Mouse (Mus musculus) hindbrain, postnatal 0 days (tissue): ENCODE results near the gene Eif4a1. TPM values are rescaled to one million over a fixed set of nuclear protein-coding genes. Genes with fewer than 3 reads are reported as not detected.

Source experiments
- ATAC-seq: fragments of 200-750 bp; cut with Nextera tagmentation; 2 replicates; pipeline ENCODE4 v1.8.0; 2017; ENCODE audit warnings: mild to moderate bottlenecking, moderate TSS enrichment, moderate library complexity
- DNase-seq: peaks from one replicate; pipeline ENCODE4 v3.0.0-alpha.2; 2015; ENCODE audit warnings: low spot score
- H3K27ac ChIP-seq: fragments of 300-500 bp; sonication (generic); 2 replicates; pipeline ENCODE4 v1.5.1; 2014; ENCODE audit warnings: mild to moderate bottlenecking
- H3K27me3 ChIP-seq: fragments of 300-500 bp; sonication (generic); 2 replicates; pipeline ENCODE4 v1.6.1; 2014; ENCODE audit warnings: low read length, mixed read lengths; ENCODE audit not compliant: insufficient read depth
- H3K36me3 ChIP-seq: fragments of 300-500 bp; sonication (generic); 2 replicates; pipeline ENCODE4 v1.6.1; 2014; ENCODE audit warnings: low read length, mixed read lengths; ENCODE audit not compliant: insufficient read depth
- H3K4me1 ChIP-seq: fragments of 300-500 bp; sonication (generic); 2 replicates; pipeline ENCODE4 v1.6.1; 2014; ENCODE audit warnings: antibody characterized with exemption, low read length, mixed read lengths; ENCODE audit not compliant: insufficient read depth
- H3K4me2 ChIP-seq: fragments of 300-500 bp; sonication (generic); 2 replicates; pipeline ENCODE4 v1.6.1; 2014; ENCODE audit warnings: low read depth, mild to moderate bottlenecking, low read length, moderate library complexity, mixed read lengths
- H3K4me3 ChIP-seq: fragments of 300-500 bp; sonication (generic); 2 replicates; pipeline ENCODE4 v1.5.1; 2014; ENCODE audit warnings: low read length
- H3K9ac ChIP-seq: fragments of 300-500 bp; sonication (generic); replicated peaks from 2 replicates; pipeline ENCODE4 v1.6.1; 2014; ENCODE audit warnings: mild to moderate bottlenecking, low read length, moderate library complexity, mixed read lengths
- H3K9me3 ChIP-seq: fragments of 300-500 bp; sonication (generic); 2 replicates; pipeline ENCODE4 v1.6.1; 2016; ENCODE audit warnings: low read length, mixed read lengths
- CTCF ChIP-seq: IDR thresholded peaks from 2 replicates; pipeline ENCODE4 v1.5.1; 2016; ENCODE audit warnings: antibody characterized with exemption, control low read depth, low read depth
- WGBS: fragments of 180-500 bp; shearing (Covaris S2); extraction: QIAGEN DNeasy Blood & Tissue Kit; methylation state at CpG from one replicate; pipeline ENCODE4 v1.1.7; 2014; 5-methylcytosine and 5-hydroxymethylcytosine counted together
- microRNA counts: library from miRNA; unstranded; fragments of <30 nt; microRNA quantifications from one replicate; lab custom pipeline; 2015
- microRNA-seq, 2 experiments: library from miRNA; unstranded; fragments of <30 nt; microRNA quantifications; one replicate each; pipeline ENCODE4; 2016
- polyA plus RNA-seq: library from polyadenylated mRNA; unstranded; fragments of >200 nt; fragmentation: Nextera tagmentation; extraction: Ambion mirVana; gene quantifications from 2 replicates; pipeline ENCODE4 v1.2.1, GENCODE M21; 2015
- total RNA-seq: library from RNA; depleted of rRNA; stranded (reverse); fragments of >200 nt; gene quantifications from 2 replicates; pipeline ENCODE4 v1.2.3, GENCODE M21; 2014; rRNA removed

The Eif4a1 gene
- total and polyA plus RNA-seq, 2 experiments from 2014 or later, result 427 to 696 TPM

- H3K9ac ChIP-seq, result peak overlapping the region; percentile 89
- WGBS, result 61% methylated on average over 4 of the region's 4 CpGs
- DNase-seq, result no peak
- H3K4me1 ChIP-seq, result peaks cover 5% of the 10 kb centered on the region; the same call in 1 of the 2 replicates
- peak overlapping the region; percentile 89 for H3K4me2 ChIP-seq
- H3K4me3 ChIP-seq, result peak overlapping the region; percentile 57
- no peaks in the 10 kb centered on the region for H3K27me3 ChIP-seq
- TF ChIP-seq CTCF, result no peak
- H3K9me3 ChIP-seq, result no peaks in the 10 kb centered on the region
- peak overlapping the region; percentile 89; the same call in 1 of the 2 replicates for H3K27ac ChIP-seq
- no peak for ATAC-seq
- no peaks in the 10 kb centered on the region for H3K36me3 ChIP-seq
Measured at GRCm38 (mm10) chr11:69623006-69623405, 49.2 kb downstream of the Eif4a1 start.

GRCm38 (mm10) chr11:69622406-69622805, 49.8 kb downstream of the Eif4a1 start:
- ATAC-seq (0 out of 2 replicates have a peak, but pooled peaks have one; percentile 4), DNase-seq (peak; percentile 22)
- peak overlapping the region; percentile 89 for H3K9ac ChIP-seq
- peak overlapping the region; percentile 89 for H3K27ac ChIP-seq
- TF ChIP-seq CTCF, result no peak
- H3K27me3 ChIP-seq, result no peaks in the 10 kb centered on the region
- no peaks in the 10 kb centered on the region for H3K9me3 ChIP-seq
- WGBS, result 17% methylated on average over 6 of the region's 6 CpGs
- peaks cover 5% of the 10 kb centered on the region; the same call in 1 of the 2 replicates for H3K4me1 ChIP-seq
- peak overlapping the region; percentile 57 for H3K4me3 ChIP-seq
- H3K36me3 ChIP-seq, result no peaks in the 10 kb centered on the region
- peak overlapping the region; percentile 89 for H3K4me2 ChIP-seq

- Histone ChIP-seq H3K4me1 (peaks cover 5% of the 10 kb centered on the region; the same call in 1 of the 2 replicates), H3K36me3 (no peaks in the 10 kb centered on the region), H3K27me3 (no peaks in the 10 kb centered on the region), H3K4me3 (peak within 1 kb of the TSS; percentile 57), H3K9ac (peak within 1 kb of the TSS; percentile 89), H3K4me2 (peak within 1 kb of the TSS; percentile 89), H3K9me3 (no peaks in the 10 kb centered on the region), H3K27ac (peak within 1 kb of the TSS; percentile 89)
- DNase-seq, result peak; percentile 92
- no peak for TF ChIP-seq CTCF
- peak; percentile 93 for ATAC-seq
- WGBS, result under 1% methylated on average over 20 of the region's 20 CpGs
Measured at GRCm38 (mm10) chr11:69621571-69622268, 50.5 kb downstream of the Eif4a1 start, which contains the start of gene Sat2. TSS of gene Sat2 (plus strand) at chr11:69622024.

- no peak for TF ChIP-seq CTCF
- Histone ChIP-seq H3K4me2 (no peak overlapping the region), H3K27ac (no peak overlapping the region), H3K4me1 (peaks cover 5% of the 10 kb centered on the region; the same call in 1 of the 2 replicates), H3K4me3 (no peak overlapping the region), H3K9ac (no peak overlapping the region), H3K9me3 (no peaks in the 10 kb centered on the region), H3K27me3 (no peaks in the 10 kb centered on the region), H3K36me3 (no peaks in the 10 kb centered on the region)
- ATAC-seq (no peak), DNase-seq (no peak)
- 88% methylated on average over 7 of the region's 7 CpGs for WGBS
Measured at GRCm38 (mm10) chr11:69620394-69621081, 51.7 kb downstream of the Eif4a1 start.

- Histone ChIP-seq H3K27ac (no peak within 1 kb of the TSS), H3K4me1 (peaks cover 8% of the 10 kb centered on the region; the same call in 1 of the 2 replicates), H3K9ac (no peak within 1 kb of the TSS), H3K4me2 (no peak within 1 kb of the TSS), H3K9me3 (no peaks in the 10 kb centered on the region), H3K4me3 (no peak within 1 kb of the TSS), H3K36me3 (no peaks in the 10 kb centered on the region), H3K27me3 (no peaks in the 10 kb centered on the region)
- no peak for TF ChIP-seq CTCF
- ATAC-seq (no peak), DNase-seq (no peak)
- WGBS, result 72% methylated on average over 5 of the region's 5 CpGs
Measured at GRCm38 (mm10) chr11:69617805-69618204, 54.4 kb downstream of the Eif4a1 start, which contains the start of gene Shbg. TSS of gene Shbg (minus strand) at chr11:69617905.

MicroRNAs encoded within 50 kb of the gene (microRNA counts, 519-probe panel; counts per million panel counts)
- microRNA mmu-miR-1934 (lab: Ali Mortazavi, UCI), result not detected
- 3,987 counts per million, percentile 70 among the panel's probes with 10 or more counts for microRNA mmu-miR-467f (lab: Ali Mortazavi, UCI)

Small RNA genes within 50 kb of the gene (microRNA-seq; reads per million reads assigned to microRNA genes)
- 0.35 to 2.5 reads per million in 2 experiments for gene Mir1934
- gene Mir467f, result 0 reads per million in 2 experiments

Other genes starting within 250 kb of the Eif4a1 start
Only the 30 nearest of the 35 such genes appear.
- gene Dnah2, start 123.3 kb downstream of the Eif4a1 start, total RNA-seq, result 3.9 and 4.9 TPM in 2 replicates
- 2.0 and 3.2 TPM in 2 replicates for gene Dnah2, start 123.3 kb downstream of the Eif4a1 start, polyA plus RNA-seq
- gene Efnb3, start 112.2 kb downstream of the Eif4a1 start, total RNA-seq, result 97.9 and 111 TPM in 2 replicates
- gene Efnb3, start 112.2 kb downstream of the Eif4a1 start, polyA plus RNA-seq, result 93.3 and 94.4 TPM in 2 replicates
- 16.4 and 19.4 TPM in 2 replicates for gene Wrap53, start 92.2 kb downstream of the Eif4a1 start, total RNA-seq
- gene Wrap53, start 92.2 kb downstream of the Eif4a1 start, polyA plus RNA-seq, result 12.8 and 13.8 TPM in 2 replicates
- gene Trp53, start 92.1 kb downstream of the Eif4a1 start, total RNA-seq, result 33.5 and 41.5 TPM in 2 replicates
- 36.6 and 37.4 TPM in 2 replicates for gene Trp53, start 92.1 kb downstream of the Eif4a1 start, polyA plus RNA-seq
- gene Atp1b2, start 66.5 kb downstream of the Eif4a1 start, total RNA-seq, result 185 and 210 TPM in 2 replicates
- gene Atp1b2, start 66.5 kb downstream of the Eif4a1 start, polyA plus RNA-seq, result 145 and 157 TPM in 2 replicates
- gene Shbg, start 54.5 kb downstream of the Eif4a1 start, total RNA-seq, result 0.40 TPM in 1 of 2 replicates, not detected in the other
- gene Shbg, start 54.5 kb downstream of the Eif4a1 start, polyA plus RNA-seq, result not detected in 2 replicates
- 8.6 and 10.9 TPM in 2 replicates for gene Sat2, start 50.4 kb downstream of the Eif4a1 start, total RNA-seq
- 35.4 and 41.4 TPM in 2 replicates for gene Sat2, start 50.4 kb downstream of the Eif4a1 start, polyA plus RNA-seq
- 68.5 and 79.6 TPM in 2 replicates for gene Fxr2, start 39.4 kb downstream of the Eif4a1 start, total RNA-seq
- 23.3 and 28.8 TPM in 2 replicates for gene Fxr2, start 39.4 kb downstream of the Eif4a1 start, polyA plus RNA-seq
- not detected in 2 replicates for gene Sox15, start 17.1 kb downstream of the Eif4a1 start, total RNA-seq
- gene Sox15, start 17.1 kb downstream of the Eif4a1 start, polyA plus RNA-seq, result 0.35 and 0.40 TPM in 2 replicates
- 141 and 256 TPM in 2 replicates for gene Mpdu1, start 9.8 kb downstream of the Eif4a1 start, total RNA-seq
- gene Mpdu1, start 9.8 kb downstream of the Eif4a1 start, polyA plus RNA-seq, result 122 and 124 TPM in 2 replicates
- gene Cd68, start 6.3 kb downstream of the Eif4a1 start, total RNA-seq, result 6.0 and 7.5 TPM in 2 replicates
- gene Cd68, start 6.3 kb downstream of the Eif4a1 start, polyA plus RNA-seq, result 10.5 and 12.0 TPM in 2 replicates
- gene Senp3, start 9.7 kb upstream of the Eif4a1 start, total RNA-seq, result 68.6 and 90.4 TPM in 2 replicates
- gene Senp3, start 9.7 kb upstream of the Eif4a1 start, polyA plus RNA-seq, result 69.2 and 69.3 TPM in 2 replicates
- 0.14 and 1.8 TPM in 2 replicates for gene Tnfsf13, start 13.4 kb upstream of the Eif4a1 start, total RNA-seq
- 0.76 and 0.98 TPM in 2 replicates for gene Tnfsf13, start 13.4 kb upstream of the Eif4a1 start, polyA plus RNA-seq
- 3.1 and 7.1 TPM in 2 replicates for gene Tnfsf12, start 23.4 kb upstream of the Eif4a1 start, total RNA-seq
- gene Tnfsf12, start 23.4 kb upstream of the Eif4a1 start, polyA plus RNA-seq, result 5.0 and 6.0 TPM in 2 replicates
- gene Tnfsfm13, start 23.7 kb upstream of the Eif4a1 start, total RNA-seq, result 0.94 and 4.6 TPM in 2 replicates
- gene Tnfsfm13, start 23.7 kb upstream of the Eif4a1 start, polyA plus RNA-seq, result 2.0 and 2.8 TPM in 2 replicates
- gene Polr2a, start 86.2 kb upstream of the Eif4a1 start, total RNA-seq, result 18.3 and 18.8 TPM in 2 replicates
- 9.1 and 10.5 TPM in 2 replicates for gene Polr2a, start 86.2 kb upstream of the Eif4a1 start, polyA plus RNA-seq
- gene Slc35g3, start 89.5 kb upstream of the Eif4a1 start, total RNA-seq, result 0.72 TPM in 1 of 2 replicates, not detected in the other
- 0.11 and 0.15 TPM in 2 replicates for gene Slc35g3, start 89.5 kb upstream of the Eif4a1 start, polyA plus RNA-seq
- 39.2 and 39.9 TPM in 2 replicates for gene Zbtb4, start 93.5 kb upstream of the Eif4a1 start, total RNA-seq
- 4.6 and 4.9 TPM in 2 replicates for gene Zbtb4, start 93.5 kb upstream of the Eif4a1 start, polyA plus RNA-seq
- 1.5 TPM in 1 of 2 replicates, not detected in the other for gene Chrnb1, start 123.5 kb upstream of the Eif4a1 start, total RNA-seq
- gene Chrnb1, start 123.5 kb upstream of the Eif4a1 start, polyA plus RNA-seq, result 0.85 and 1.5 TPM in 2 replicates
- gene Fgf11, start 129.4 kb upstream of the Eif4a1 start, total RNA-seq, result 19.1 and 19.2 TPM in 2 replicates
- 3.8 and 4.4 TPM in 2 replicates for gene Fgf11, start 129.4 kb upstream of the Eif4a1 start, polyA plus RNA-seq
- gene Tmem102, start 133.2 kb upstream of the Eif4a1 start, total RNA-seq, result 0.16 and 0.72 TPM in 2 replicates
- 1.1 and 1.5 TPM in 2 replicates for gene Tmem102, start 133.2 kb upstream of the Eif4a1 start, polyA plus RNA-seq
- not detected in 2 replicates for gene Gm39566, start 142.9 kb upstream of the Eif4a1 start, total RNA-seq
- gene Gm39566, start 142.9 kb upstream of the Eif4a1 start, polyA plus RNA-seq, result not detected in 2 replicates
- gene Spem2, start 146.0 kb upstream of the Eif4a1 start, total RNA-seq, result not detected in 2 replicates
- gene Spem2, start 146.0 kb upstream of the Eif4a1 start, polyA plus RNA-seq, result not detected in 2 replicates
- not detected in 2 replicates for gene Spem1, start 149.8 kb upstream of the Eif4a1 start, total RNA-seq
- 0.28 and 0.40 TPM in 2 replicates for gene Spem1, start 149.8 kb upstream of the Eif4a1 start, polyA plus RNA-seq
- 126 and 130 TPM in 2 replicates for gene Nlgn2, start 165.4 kb upstream of the Eif4a1 start, total RNA-seq
- gene Nlgn2, start 165.4 kb upstream of the Eif4a1 start, polyA plus RNA-seq, result 20.8 and 22.3 TPM in 2 replicates
- gene Tmem256, start 166.1 kb upstream of the Eif4a1 start, total RNA-seq, result 119 and 153 TPM in 2 replicates
- gene Tmem256, start 166.1 kb upstream of the Eif4a1 start, polyA plus RNA-seq, result 435 and 439 TPM in 2 replicates
- 24.7 and 26.3 TPM in 2 replicates for gene Plscr3, start 174.0 kb upstream of the Eif4a1 start, total RNA-seq
- 32.2 and 33.4 TPM in 2 replicates for gene Plscr3, start 174.0 kb upstream of the Eif4a1 start, polyA plus RNA-seq
- gene Tnk1, start 186.3 kb upstream of the Eif4a1 start, total RNA-seq, result not detected in 2 replicates
- 0.15 TPM in 1 of 2 replicates, not detected in the other for gene Tnk1, start 186.3 kb upstream of the Eif4a1 start, polyA plus RNA-seq
- not detected in 2 replicates for gene Tmem95, start 205.6 kb upstream of the Eif4a1 start, total RNA-seq
- gene Tmem95, start 205.6 kb upstream of the Eif4a1 start, polyA plus RNA-seq, result not detected in 2 replicates
- gene Kctd11, start 209.0 kb upstream of the Eif4a1 start, total RNA-seq, result 1.7 and 2.0 TPM in 2 replicates
- gene Kctd11, start 209.0 kb upstream of the Eif4a1 start, polyA plus RNA-seq, result 1.3 and 1.7 TPM in 2 replicates